Mouse (Mus musculus) fibroblast of lung, adult 2 months (primary cell): ENCODE measurements around the gene Nfkbiz.
A peak's percentile ranks its signal among the peaks of the same experiment; 100 is the strongest.

Source experiments
- DNase-seq: peaks from one replicate; pipeline ENCODE4 v3.0.0-alpha.2; 2011; ENCODE audit warnings: low read depth

Gene Nfkbiz

GRCm38 (mm10) chr16:55801629-55802028, 37.1 kb downstream of the Nfkbiz start:
- no peak for DNase-seq

- no peak for DNase-seq
Observed at GRCm38 (mm10) chr16:55798845-55799244, 39.9 kb downstream of the Nfkbiz start.

GRCm38 (mm10) chr16:55790326-55790725, 48.4 kb downstream of the Nfkbiz start:
- DNase-seq: no peak

- peak; percentile 18 for DNase-seq
Observed at GRCm38 (mm10) chr16:55789291-55789690, 49.4 kb downstream of the Nfkbiz start.

GRCm38 (mm10) chr16:55788671-55789070, 50.0 kb downstream of the Nfkbiz start:
- DNase-seq: no peak

GRCm38 (mm10) chr16:55787385-55788072, 51.2 kb downstream of the Nfkbiz start:
- DNase-seq: no peak

GRCm38 (mm10) chr16:55784379-55784778, 54.3 kb downstream of the Nfkbiz start:
- DNase-seq: no peak

GRCm38 (mm10) chr16:55783923-55784322, 54.8 kb downstream of the Nfkbiz start:
- no peak for DNase-seq

GRCm38 (mm10) chr16:55782911-55783310, 55.8 kb downstream of the Nfkbiz start:
- DNase-seq: no peak

- DNase-seq: no peak
Observed at GRCm38 (mm10) chr16:55781809-55782208, 56.9 kb downstream of the Nfkbiz start.

- DNase-seq: no peak
Observed at GRCm38 (mm10) chr16:55780958-55781558, 57.6 kb downstream of the Nfkbiz start.

- no peak for DNase-seq
Observed at GRCm38 (mm10) chr16:55776329-55776728, 62.4 kb downstream of the Nfkbiz start.

- no peak for DNase-seq
Observed at GRCm38 (mm10) chr16:55770247-55770646, 68.5 kb downstream of the Nfkbiz start.
